Mouse (Mus musculus) CH12F3 (cell line): ENCODE results near the gene Map6.

Experiments used
- in situ Hi-C: fragments of 300-500 bp; cut with MboI; formaldehyde crosslinking; loops from 2 replicates; pipeline ENCODE4 v1.14.3; 2020; ENCODE audit warnings: low sequenced_read_pairs

Map6 gene

GRCm38 (mm10) chr7:99386030-99386429, 118.8 kb downstream of the Map6 start:
- in situ Hi-C loops, result no loop called here
